ENCODE assay signal across 9 mouse cellular contexts in the genomic region with DNA sequence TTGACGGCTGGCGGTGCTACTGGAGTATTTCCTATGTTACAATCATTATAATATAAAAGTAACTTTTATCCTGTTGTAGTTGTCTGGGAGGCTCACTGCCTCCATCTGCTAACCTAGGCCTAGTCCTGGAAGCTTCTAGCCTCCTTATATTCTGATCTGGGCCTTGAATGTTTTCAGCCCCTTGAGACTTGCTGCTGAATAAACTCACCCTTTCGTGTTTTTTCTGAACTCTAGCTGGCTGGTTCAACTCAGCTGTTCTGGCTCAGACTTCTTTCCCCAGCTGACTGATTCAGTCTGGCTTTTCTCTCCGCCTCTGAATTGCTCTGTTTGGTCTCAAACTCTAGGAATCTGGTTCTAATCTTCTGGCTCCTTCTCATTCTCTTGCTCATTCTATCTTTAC. TPM values are rescaled to one million over a fixed set of nuclear protein-coding genes. Genes with fewer than 3 reads are reported as not detected.
DNase-seq lines count a peak whose midpoint lies in the region; ATAC-seq and TF ChIP-seq lines count a peak whose summit lies in the region.
"Had no signal": no experiment of that assay in that cellular context is flagged by ENCODE, and none has a peak within 500 bp of the region (broad histone marks: within the 10 kb centered on the region; RNA-seq: fewer than 3 reads in every experiment).

No protein-coding gene starts in this region.

- H3K4me1 ChIP-seq in heart, embryonic 12.5 days (replicated peaks) = peaks cover 11% of the 10 kb centered on the region
- H3K4me1 ChIP-seq in G1E (ENCODE audit: insufficient read depth, low read depth, low read length) = peaks cover 15% of the 10 kb centered on the region
- H3K4me1 ChIP-seq in heart, postnatal 0 days (ENCODE audit: control insufficient read depth, insufficient read depth) = peaks cover 9% of the 10 kb centered on the region

- no peak for ATAC-seq in heart, embryonic 12.5 days (ENCODE audit: insufficient number of reproducible peaks, low FRiP score)
- no peak for ATAC-seq in G1E (ENCODE audit: extremely low read depth, insufficient number of reproducible peaks, low FRiP score, poor library complexity, severe bottlenecking)
- ATAC-seq in heart, postnatal 0 days (ENCODE audit: insufficient read depth, low read depth) = no peak

- peaks cover 10% of the 10 kb centered on the region for H3K27me3 ChIP-seq in heart, embryonic 12.5 days (replicated peaks)
- H3K27me3 ChIP-seq in G1E (ENCODE audit: insufficient read depth, low read length) = peaks cover 2% of the 10 kb centered on the region; the same call in 1 of the 2 replicates
- H3K27me3 ChIP-seq in heart, postnatal 0 days (ENCODE audit: control insufficient read depth, insufficient read depth, low read length) = 0 out of 2 replicates have a peak, but pooled peaks cover under 1% of the 10 kb centered on the region

- H3K79me2 ChIP-seq in macrophage (ENCODE audit: inconsistent target) = peaks cover 18% of the 10 kb centered on the region; the same call in 1 of the 2 replicates

- peak overlapping the region; percentile 72 for H3K9ac ChIP-seq in heart, embryonic 12.5 days
- peak overlapping the region; percentile 47 for H3K9ac ChIP-seq in heart, postnatal 0 days (replicated peaks; ENCODE audit: low read depth, low read length)

- DNase-seq in heart, postnatal 25 days (ENCODE audit: low spot score) = no peak
- no peak for DNase-seq in G1E (ENCODE audit: low spot score)
- DNase-seq in heart, postnatal 0 days (ENCODE audit: low spot score) = no peak
- DNase-seq in thymus, adult 18-20 months = no peak
- DNase-seq in right cerebral cortex, adult 18-20 months = no peak
- no peak for DNase-seq in layer of hippocampus, adult 18-20 months (ENCODE audit: low spot score in 2 of 2)
- DNase-seq: thymus, postnatal 4 days had no signal

- peaks cover 32% of the 10 kb centered on the region for H3K36me3 ChIP-seq in heart, embryonic 12.5 days
- H3K36me3 ChIP-seq in G1E (replicated peaks) (peaks cover 40% of the 10 kb centered on the region), macrophage (ENCODE audit: inconsistent target) (peaks cover 28% of the 10 kb centered on the region; the same call in 1 of the 2 replicates)
- H3K36me3 ChIP-seq in heart, postnatal 0 days (replicated peaks; ENCODE audit: control insufficient read depth, insufficient read depth, low read length) = peaks cover 33% of the 10 kb centered on the region

- intact Hi-C loops in heart, postnatal 25 days (cut with DNase I) = loop anchor here (5.0 kb wide), 1 partner anchor 128 kb away; the partner anchor contains the start of gene Rpl37a

- peak overlapping the region; percentile 75 for H3K4me3 ChIP-seq in heart, embryonic 12.5 days
- H3K4me3 ChIP-seq in G1E (ENCODE audit: low read depth, low read length) (peak overlapping the region; percentile 75), macrophage (ENCODE audit: inconsistent target) (peak overlapping the region; percentile 81)
- H3K4me3 ChIP-seq in heart, postnatal 0 days (ENCODE audit: low read depth, low read length) = peak overlapping the region; percentile 72

- WGBS in heart, embryonic 12.5 days = 82% methylated on average over 4 of the region's 4 CpGs
- WGBS in heart, postnatal 0 days = 67% methylated on average over 4 of the region's 4 CpGs
- WGBS in macrophage (ENCODE audit: missing documents) = 73% methylated on average over 4 of the region's 4 CpGs

- no peak for TF ChIP-seq CTCF in G1E (IDR thresholded peaks at IDR 0.05; ENCODE audit: low read depth, low read length)
- no peak for TF ChIP-seq CTCF in heart, postnatal 0 days (IDR thresholded peaks at IDR 0.05; ENCODE audit: low read depth)

- peak overlapping the region; percentile 76 for H3K4me2 ChIP-seq in heart, embryonic 12.5 days
- peak overlapping the region; percentile 72 for H3K4me2 ChIP-seq in heart, postnatal 0 days (ENCODE audit: low read depth, low read length)

- H3K9me3 ChIP-seq in heart, embryonic 12.5 days (replicated peaks) = no peaks in the 10 kb centered on the region
- no peaks in the 10 kb centered on the region for H3K9me3 ChIP-seq in G1E (replicated peaks)
- H3K9me3 ChIP-seq in heart, postnatal 0 days (replicated peaks; ENCODE audit: control insufficient read depth, low read length) = no peaks in the 10 kb centered on the region

- TF ChIP-seq EP300 in heart, postnatal 0 days (IDR thresholded peaks at IDR 0.05; ENCODE audit: low read depth) = no peak

- no peak overlapping the region for H3K27ac ChIP-seq in heart, embryonic 12.5 days (ENCODE audit: poor library complexity, severe bottlenecking)
- peak overlapping the region; percentile 79 for H3K27ac ChIP-seq in heart, postnatal 0 days (ENCODE audit: low read depth)
- H3K27ac ChIP-seq in macrophage = peak overlapping the region; percentile 69; the same call in 1 of the 2 replicates

RNA-seq across cellular contexts. Expression of gene Smarcal1, which starts 0.9 kb away (rescaled TPM):
- polyA plus RNA-seq in heart, embryonic 12.5 days (2016; fragmentation: Nextera tagmentation; extraction: Ambion mirVana) = 18.5 and 18.7 TPM in 2 replicates
- total RNA-seq in heart, postnatal 25 days (2021) = 10 to 100 TPM; 24.7 to 28.3 TPM
- total RNA-seq in G1E (2014; fragmentation: Nextera tagmentation) = 41.8 and 48.1 TPM in 2 replicates
- 35.9 and 39.2 TPM in 2 replicates for total RNA-seq in G1E (2017)
- polyA plus RNA-seq in G1E (2012) = 4.4 and 10.6 TPM in 2 replicates
- 31.9 and 36.7 TPM in 2 replicates for total RNA-seq in heart, postnatal 0 days (2014; rRNA removed; ENCODE audit: low replicate concordance)
- polyA plus RNA-seq in heart, postnatal 0 days (2015; fragmentation: Nextera tagmentation; extraction: Ambion mirVana) = 9.8 and 11.0 TPM in 2 replicates
- 10 to 100 TPM; 10.6 to 71.0 (median 46.7) TPM for total RNA-seq in macrophage (2018; cell fraction: chromatin; rRNA removed)
- 10 to 100 TPM in 25 of 26 experiments, 1 to 10 TPM in 1; 9.1 to 21.8 (median 17.4) TPM for total RNA-seq in macrophage (2018; cell fraction: cytosol; rRNA removed)
- total RNA-seq in macrophage (2018; cell fraction: nucleus; rRNA removed) = 10 to 100 TPM in 25 of 26 experiments, 1 to 10 TPM in 1; 9.3 to 45.8 (median 30.3) TPM
- 12.9 to 15.6 TPM (median 15.6 TPM) in 3 replicates for polyA plus RNA-seq in macrophage (2018)
- total RNA-seq in layer of hippocampus, adult 18-20 months (2021) = 10 to 100 TPM; 60.7 to 63.0 TPM

RNA-seq across cellular contexts. Expression of gene March4, which starts 47.2 kb away (rescaled TPM):
- polyA plus RNA-seq in heart, embryonic 12.5 days (2016; fragmentation: Nextera tagmentation; extraction: Ambion mirVana) = not detected in 2 replicates
- not detected for total RNA-seq in heart, postnatal 25 days (2021)
- total RNA-seq in G1E (2014; fragmentation: Nextera tagmentation) (not detected in 2 replicates), G1E (2017) (0.05 and 0.06 TPM in 2 replicates)
- polyA plus RNA-seq in G1E (2012) (not detected in 2 replicates), macrophage (2018) (not detected in 3 replicates)
- total RNA-seq in heart, postnatal 0 days (2014; rRNA removed; ENCODE audit: low replicate concordance) = not detected in 2 replicates
- polyA plus RNA-seq in heart, postnatal 0 days (2015; fragmentation: Nextera tagmentation; extraction: Ambion mirVana) = 0.03 TPM in 1 of 2 replicates, not detected in the other
- not detected for total RNA-seq in macrophage (2018; cell fraction: chromatin; rRNA removed)
- total RNA-seq in macrophage (2018; cell fraction: cytosol; rRNA removed) = not detected
- total RNA-seq in macrophage (2018; cell fraction: nucleus; rRNA removed) = not detected
- 10 to 100 TPM; 15.7 to 17.2 TPM for total RNA-seq in layer of hippocampus, adult 18-20 months (2021)

Comparison
In these comparisons a context has a peak if more than half of its experiments do, and no peak if none do; other contexts are left out.
1. RNA of gene March4, which starts 47.2 kb away (total RNA-seq): 15.7 to 17.2 TPM in layer of hippocampus, adult 18-20 months; 0.05 to 0.06 TPM in G1E, not detected in heart, postnatal 25 days and not detected in heart, postnatal 0 days; every median in the first group is over 10 times any median in the second.
2. Peak in every context shown above with its lines, with median percentiles within 50 percentile points of each other: H3K4me3 ChIP-seq.